Mouse (Mus musculus): Measurements from ENCODE around the gene Fxr1. TPM values are rescaled to one million over a fixed set of nuclear protein-coding genes. Genes with fewer than 3 reads are reported as not detected.
"Not testable (repeated sequence)": the region's sequence is repeated elsewhere in the genome, so short reads cannot be mapped to it uniquely, and the experiment has no call there.

Fxr1 gene
- total RNA-seq (2021) = 110 and 115 TPM in 2 replicates
- long read RNA-seq, experiment 1, transcript Fxr1-206 (15 exons, 2,127 nt) = minor isoform, 5 of 58 reads
- long read RNA-seq, experiment 1, transcript Fxr1-208 (16 exons, 3,014 nt) = major isoform, 15 of 58 reads
- long read RNA-seq, experiment 1, partial matches to known transcripts = 27 of 58 reads
- long read RNA-seq, experiment 1, other reads (novel, unspliced or antisense) = 8 of 58 reads
- long read RNA-seq, experiment 2, transcript Fxr1-208 (16 exons, 3,014 nt) = major isoform, 7 of 40 reads
- long read RNA-seq, experiment 2, partial matches to known transcripts = 16 of 40 reads
- long read RNA-seq, experiment 2, other reads (novel, unspliced or antisense) = 10 of 40 reads

GRCm38 (mm10) chr3:34019540-34020381 is at the start of gene Fxr1:
TSS of gene Fxr1 (plus strand) at chr3:34019943.
- DNase-seq = peak; percentile 93

DNA sequence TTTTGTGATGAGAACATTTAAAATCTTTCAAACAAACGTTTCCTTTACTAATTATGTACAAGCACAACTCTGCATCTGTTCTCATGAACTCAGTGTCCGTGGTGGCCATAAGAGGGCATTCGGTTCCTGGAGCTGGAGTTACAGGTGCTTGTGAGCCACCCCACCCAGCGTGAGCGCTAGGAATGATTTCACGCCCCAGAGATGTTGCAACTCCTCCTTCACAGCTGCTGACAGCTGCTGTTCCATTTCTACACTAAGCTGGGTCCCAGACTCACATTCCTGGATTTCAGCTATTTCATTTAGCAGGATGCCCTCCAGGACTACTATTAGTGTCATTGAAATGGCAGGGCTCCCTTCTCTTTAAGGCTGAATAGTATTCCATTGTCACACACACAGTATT is 40.3 kb upstream of the Fxr1 start:
- no peak for DNase-seq

DNA sequence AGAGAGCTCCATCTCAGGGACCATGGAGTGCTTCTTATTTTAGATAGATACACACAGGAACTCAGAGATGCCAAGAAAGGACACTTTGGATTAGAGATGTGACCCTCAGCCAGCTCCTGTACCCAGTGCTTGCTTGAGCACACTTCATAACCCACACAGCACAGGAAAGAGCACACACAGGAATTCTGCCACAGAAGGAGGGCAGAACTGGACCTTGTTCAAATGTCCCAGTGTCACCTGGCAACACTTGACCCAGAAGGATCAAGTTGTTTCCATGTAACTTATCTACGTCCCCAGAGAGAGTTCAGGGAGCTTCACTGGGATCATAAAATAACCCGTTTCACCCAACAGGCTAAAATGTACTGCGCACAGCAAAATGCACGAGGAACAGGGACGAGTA is 37.0 kb upstream of the Fxr1 start:
- no peak for DNase-seq

GRCm38 (mm10) chr3:33989302-33989701 is 30.4 kb upstream of the Fxr1 start:
- DNase-seq = peak; percentile 12

DNA sequence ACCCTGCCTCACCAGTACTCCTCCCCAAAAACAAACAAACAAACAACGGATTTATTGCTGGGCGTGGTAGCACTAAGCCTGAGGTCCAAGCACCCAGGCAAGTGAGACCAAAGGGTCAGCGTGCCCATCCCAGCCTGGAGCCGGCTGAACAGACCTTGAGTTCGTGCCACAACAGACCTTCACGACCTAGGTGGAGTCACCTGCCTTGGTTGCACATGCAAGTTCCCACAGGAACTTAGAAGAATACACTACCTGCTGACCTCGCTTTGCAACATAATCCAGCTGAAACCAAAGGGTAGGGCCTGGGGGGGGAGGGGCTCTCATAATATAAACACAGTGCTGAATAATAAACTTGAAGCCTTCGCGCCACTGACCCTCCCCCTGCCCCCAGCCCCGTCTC is 29.3 kb upstream of the Fxr1 start:
- DNase-seq = no peak

DNA sequence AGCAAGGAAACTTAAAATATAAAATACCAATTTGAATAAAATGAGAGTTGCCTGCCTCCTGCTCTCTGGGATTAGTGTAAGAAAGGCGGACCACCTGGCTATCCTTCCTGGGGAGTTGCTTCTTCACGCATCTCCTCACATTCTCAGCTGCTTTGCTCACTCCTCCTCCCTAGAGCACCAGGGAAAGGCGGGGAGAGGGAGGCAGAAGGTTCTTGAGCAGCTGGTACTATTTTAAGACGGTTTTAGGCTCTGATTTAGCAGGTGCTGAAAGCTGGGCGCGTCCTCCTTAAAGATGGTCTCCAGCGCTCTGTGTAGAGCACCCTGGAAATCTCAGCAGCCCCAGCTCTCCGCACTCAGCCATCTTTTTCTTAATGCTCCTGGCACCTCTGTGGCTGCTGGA is 28.8 kb upstream of the Fxr1 start:
- no peak for DNase-seq

DNA sequence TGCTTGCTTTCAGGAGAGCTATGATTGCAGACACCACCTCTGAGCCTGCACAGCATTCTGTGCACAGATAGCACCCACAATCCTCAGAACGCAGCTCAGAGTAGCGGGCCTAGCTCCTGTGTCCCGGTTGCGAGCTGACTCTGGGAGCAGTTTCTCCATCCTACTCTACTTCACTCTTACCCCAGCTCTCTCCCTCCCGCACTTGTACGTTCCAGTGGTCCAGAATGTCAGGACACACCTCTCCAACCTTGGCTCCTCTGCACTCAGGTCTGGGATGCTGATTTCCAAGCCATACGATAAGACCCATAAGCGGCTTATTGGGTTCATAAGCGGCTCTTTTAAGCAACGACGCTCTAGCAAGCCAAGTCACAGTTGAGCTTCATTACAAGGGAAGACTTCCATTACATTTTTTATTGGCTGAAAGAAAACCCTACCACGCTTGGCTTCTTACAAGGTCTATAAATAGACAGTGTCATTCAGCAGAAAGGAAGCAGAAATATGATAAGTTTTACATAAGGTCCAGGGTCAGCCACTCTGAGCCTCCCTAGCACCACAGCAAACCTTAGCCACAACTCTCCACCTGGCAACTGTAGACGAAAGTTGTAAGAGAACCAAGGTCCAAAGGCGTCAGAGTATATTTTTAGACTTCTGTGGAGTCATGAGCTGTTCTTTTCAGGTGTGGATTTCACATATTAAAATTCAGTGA is 26.2 kb upstream of the Fxr1 start:
- DNase-seq = no peak

GRCm38 (mm10) chr3:33994127-33994488 is 25.6 kb upstream of the Fxr1 start:
- no peak for DNase-seq

GRCm38 (mm10) chr3:34001691-34002090 is 18.1 kb upstream of the Fxr1 start:
- DNase-seq = not testable (repeated sequence)

DNA sequence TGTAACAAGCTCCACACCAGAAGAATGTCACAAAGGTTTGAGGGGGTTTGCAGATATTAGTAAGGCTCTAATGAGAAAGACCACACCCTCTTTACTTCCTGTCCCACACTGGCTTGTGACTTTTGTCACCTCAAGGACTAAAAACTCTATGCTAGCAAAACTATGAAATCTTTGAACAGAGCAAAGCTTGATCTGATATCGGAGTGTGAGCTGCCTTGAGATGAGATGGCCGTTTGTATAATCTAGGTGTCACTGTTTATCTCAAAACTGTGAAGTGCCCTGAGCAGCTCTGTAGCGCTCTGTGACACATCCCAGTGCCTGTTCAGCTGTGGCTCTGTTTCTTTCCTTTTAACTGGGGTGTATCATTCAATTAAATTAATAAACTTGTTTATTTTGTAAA is 15.9 kb upstream of the Fxr1 start:
- no peak for DNase-seq

DNA sequence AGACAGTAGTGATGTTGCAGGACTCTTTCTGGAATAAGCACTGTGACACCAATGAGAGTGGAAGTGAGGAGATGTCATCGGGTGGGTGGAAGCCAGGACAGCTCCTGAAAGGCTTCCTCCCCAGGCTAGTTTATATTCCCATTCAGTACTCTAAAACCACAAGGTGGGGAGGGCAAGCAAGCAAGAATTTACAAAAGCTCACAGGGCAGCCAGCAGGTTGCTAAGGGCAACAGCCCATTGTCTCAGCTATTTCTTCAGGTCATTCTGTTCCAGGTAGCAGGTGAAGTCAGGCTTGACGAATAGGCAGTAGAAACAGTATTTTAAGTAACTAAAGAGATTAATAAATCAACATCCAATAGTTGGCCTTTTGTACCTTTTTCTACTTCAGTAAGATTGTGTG is 13.4 kb upstream of the Fxr1 start:
- no peak for DNase-seq

- no peak for DNase-seq
Observed at GRCm38 (mm10) chr3:34006824-34007223, 12.9 kb upstream of the Fxr1 start.

DNA sequence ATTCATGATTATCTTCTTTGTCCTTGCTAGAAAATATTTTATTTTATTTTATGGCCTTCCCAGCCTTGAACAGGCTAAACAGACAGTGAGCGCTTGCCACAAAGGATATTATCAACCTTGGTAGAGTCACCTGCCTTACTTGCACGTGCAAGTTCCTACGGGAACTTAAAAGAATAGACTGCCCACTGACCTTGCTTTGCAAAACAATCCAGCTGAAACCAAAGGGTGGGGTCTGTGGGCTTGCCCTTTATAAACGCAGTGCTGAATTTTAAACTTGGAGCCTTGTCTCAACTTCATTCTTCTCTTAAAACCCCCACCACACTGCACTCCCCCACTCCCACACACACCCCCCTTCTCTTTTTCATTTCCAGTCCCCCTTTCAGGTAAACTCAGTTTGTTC is 12.1 kb upstream of the Fxr1 start:
- DNase-seq = no peak

GRCm38 (mm10) chr3:34008191-34008590 is 11.6 kb upstream of the Fxr1 start:
- peak; percentile 62 for DNase-seq

- DNase-seq = peak; percentile 18
Observed at GRCm38 (mm10) chr3:34020382-34021258, 877 bp downstream of the Fxr1 start.

GRCm38 (mm10) chr3:34021259-34021828 is 1.6 kb downstream of the Fxr1 start:
- no peak for DNase-seq

GRCm38 (mm10) chr3:34028935-34029334 is 9.2 kb downstream of the Fxr1 start:
- DNase-seq = no peak

DNA sequence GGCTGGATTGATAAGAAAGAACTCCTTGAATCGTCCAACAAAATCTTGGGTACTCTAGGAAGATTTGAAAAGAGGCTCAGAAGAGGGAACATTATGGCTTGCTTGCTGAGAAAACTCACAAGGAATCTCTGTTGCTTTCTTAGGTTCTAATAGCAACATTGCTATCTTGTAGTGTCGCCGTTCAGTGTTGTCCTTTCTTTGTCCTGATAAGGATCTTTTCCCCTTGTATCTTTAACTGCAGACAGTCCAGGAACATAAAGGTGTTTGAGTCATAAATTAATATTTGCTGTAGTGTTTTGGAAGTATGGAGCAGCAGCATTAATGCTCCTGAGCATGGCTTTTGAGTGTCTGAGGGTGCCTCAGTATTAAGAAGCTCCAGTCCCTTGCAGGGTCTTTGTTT is 10.9 kb downstream of the Fxr1 start:
- no peak for DNase-seq

DNA sequence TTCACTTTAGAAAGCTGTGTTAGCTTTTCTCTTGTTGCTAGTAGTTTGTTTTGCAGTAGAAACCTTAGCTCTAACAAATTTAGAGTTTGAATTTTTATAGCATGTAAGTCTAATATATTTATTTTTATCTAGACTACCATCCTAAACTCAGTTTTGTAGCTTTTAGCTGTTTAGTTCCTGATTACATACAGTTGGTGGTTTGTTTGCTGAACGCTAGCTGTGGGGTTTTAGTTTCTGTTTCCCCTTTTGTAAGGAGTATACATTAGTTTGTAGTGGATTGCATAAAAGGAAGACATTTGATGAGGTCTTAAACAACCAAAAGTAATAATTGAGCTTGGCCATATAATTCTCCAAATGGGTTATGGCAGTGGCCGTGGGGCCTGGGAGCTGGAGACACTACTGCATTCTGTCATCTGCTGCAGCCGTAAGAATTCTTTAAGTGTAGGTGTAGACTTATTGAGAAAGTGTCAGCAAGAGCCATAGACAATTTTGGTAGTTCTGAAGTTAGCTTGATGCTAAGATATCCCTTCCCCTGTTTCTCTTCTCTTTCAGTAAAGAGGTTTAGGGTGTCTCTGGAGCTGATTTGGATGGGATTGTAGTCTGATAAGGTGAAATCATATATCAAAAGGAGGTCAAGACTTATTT is 14.1 kb downstream of the Fxr1 start:
- no peak for DNase-seq

GRCm38 (mm10) chr3:34034803-34035202 is 15.1 kb downstream of the Fxr1 start:
- DNase-seq = no peak

GRCm38 (mm10) chr3:34035706-34036105 is 16.0 kb downstream of the Fxr1 start:
- DNase-seq = no peak
